Mouse (Mus musculus): ENCODE data around the gene Dennd4b. TPM values are rescaled to one million over a fixed set of nuclear protein-coding genes. Genes with fewer than 3 reads are reported as not detected.
A peak's percentile ranks its signal among the peaks of the same experiment; 100 is the strongest.

Gene Dennd4b
- polyA plus RNA-seq, 1 experiment: 41.0 TPM

DNA sequence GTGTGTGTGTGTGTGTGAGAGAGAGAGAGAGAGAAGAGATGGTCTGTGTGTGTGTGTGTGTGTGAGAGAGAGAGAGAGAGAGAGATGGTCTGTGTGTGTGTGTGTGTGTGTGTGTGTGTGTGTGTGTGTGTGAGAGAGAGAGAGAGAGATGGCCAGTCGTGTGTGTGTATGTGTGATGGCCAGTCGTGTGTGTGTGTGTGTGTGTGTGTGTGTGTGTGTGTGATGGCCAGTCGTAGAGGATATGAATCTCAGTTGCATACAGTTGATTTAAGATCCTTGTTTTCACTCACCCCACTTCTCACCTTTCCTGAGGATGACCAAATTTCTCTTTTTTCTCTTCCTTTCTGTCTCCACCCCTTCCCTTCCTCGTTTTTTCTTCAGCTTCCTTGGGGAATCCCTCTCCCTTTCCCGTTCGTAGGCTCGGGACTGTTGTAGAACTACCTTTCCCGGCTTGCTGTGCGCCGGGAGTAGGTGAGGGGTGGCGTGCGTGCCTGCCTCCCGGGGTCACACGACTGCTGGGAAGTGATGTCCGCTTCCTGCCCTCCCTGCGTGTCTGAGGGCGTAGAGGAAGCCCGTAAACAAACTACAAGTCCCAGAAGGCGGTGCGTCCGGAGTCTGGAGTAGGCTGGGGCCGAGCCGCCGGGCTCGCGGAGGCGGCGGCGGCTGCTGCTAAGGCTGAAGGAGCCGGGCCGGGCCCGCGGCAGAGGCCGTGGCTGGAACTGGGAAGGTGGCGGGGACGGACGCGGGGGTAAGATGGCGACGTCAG is 11.1 kb upstream of the Dennd4b start, which contains the start of gene Crtc2:
Gene Crtc2, plus strand, starts transcription at position 511 of the 766 bp plus-strand sequence.
- no peaks in the 10 kb centered on the region for H3K27me3 ChIP-seq (replicated peaks)
- peaks cover 50% of the 10 kb centered on the region for H3K4me1 ChIP-seq
- H3K4me3 ChIP-seq (replicated peaks): peak within 1 kb of the TSS; percentile 96
- H3K36me3 ChIP-seq (replicated peaks; ENCODE audit: low read length): peaks cover 57% of the 10 kb centered on the region
- 0 out of 2 replicates have a peak, but pooled peaks have one; percentile 25 for TF ChIP-seq FLI1 (IDR thresholded peaks at IDR 0.05; ENCODE audit: low read length)
- TF ChIP-seq GATA1 (IDR thresholded peaks at IDR 0.05; ENCODE audit: borderline replicate concordance, low read length): no peak
- H3K9me3 ChIP-seq: no peaks in the 10 kb centered on the region

DNA sequence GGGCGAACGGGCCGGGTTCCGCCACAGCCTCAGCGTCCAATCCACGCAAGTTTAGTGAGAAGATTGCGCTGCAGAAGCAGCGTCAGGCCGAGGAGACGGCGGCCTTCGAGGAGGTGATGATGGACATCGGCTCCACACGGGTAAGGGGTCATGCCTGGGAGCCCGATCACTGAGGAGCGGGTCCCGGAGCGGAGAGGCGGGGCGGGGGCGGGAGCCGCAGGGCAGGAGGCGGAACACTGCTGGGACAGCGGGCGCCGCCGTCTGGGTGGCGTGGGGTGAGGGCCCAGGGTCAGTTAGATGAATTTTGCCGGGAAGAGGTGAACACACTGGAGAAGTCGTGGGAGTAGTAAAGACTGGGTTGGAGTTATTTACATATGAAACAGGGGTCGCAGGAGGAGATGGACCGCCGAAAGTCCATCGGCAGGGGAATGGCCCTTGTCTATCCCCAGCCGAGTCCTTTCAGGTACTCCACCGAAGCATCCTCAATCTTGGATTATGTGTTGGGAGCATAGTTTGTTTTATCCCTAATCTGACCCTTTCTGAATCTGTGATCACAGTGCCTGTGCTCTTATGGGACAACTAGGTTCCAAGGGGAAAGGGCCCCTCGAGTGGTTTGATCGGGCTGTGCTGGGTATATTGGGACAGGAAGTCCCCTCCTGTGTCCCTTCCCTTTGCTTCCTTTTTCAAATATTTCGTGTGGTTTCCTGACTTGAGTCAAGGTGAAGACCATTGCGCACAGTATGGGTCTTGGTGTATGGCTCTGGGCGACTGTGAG is 10.4 kb upstream of the Dennd4b start:
- TF ChIP-seq GATA1 (IDR thresholded peaks at IDR 0.05; ENCODE audit: borderline replicate concordance, low read length): no peak
- TF ChIP-seq FLI1 (IDR thresholded peaks at IDR 0.05; ENCODE audit: low read length): no peak
- Histone ChIP-seq H3K4me3 (replicated peaks) (peak overlapping the region; percentile 96), H3K36me3 (replicated peaks; ENCODE audit: low read length) (peaks cover 60% of the 10 kb centered on the region)

DNA sequence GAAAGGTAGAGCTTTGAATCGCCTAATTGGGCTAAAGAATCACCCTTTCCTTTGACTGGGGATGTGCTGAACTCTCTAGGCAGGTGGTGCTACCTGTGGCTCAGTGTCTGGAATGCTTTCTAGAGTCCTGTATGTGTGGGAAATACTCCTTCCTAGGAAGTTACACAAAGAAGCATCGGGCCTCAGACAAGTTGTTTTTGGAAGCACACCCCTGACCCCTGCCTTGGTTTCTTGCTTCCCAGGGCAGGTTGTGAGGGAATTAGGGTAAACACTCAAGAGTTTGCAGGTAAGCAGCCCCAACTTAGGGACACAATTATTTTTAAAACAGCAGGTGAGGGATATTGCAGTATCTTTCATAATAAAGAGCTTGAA is 9.8 kb upstream of the Dennd4b start:
- H3K9me3 ChIP-seq: no peaks in the 10 kb centered on the region
- H3K36me3 ChIP-seq (replicated peaks; ENCODE audit: low read length): peaks cover 62% of the 10 kb centered on the region
- peak overlapping the region; percentile 96 for H3K4me3 ChIP-seq (replicated peaks)
- H3K4me1 ChIP-seq: peaks cover 42% of the 10 kb centered on the region
- H3K27me3 ChIP-seq (replicated peaks): no peaks in the 10 kb centered on the region
- TF ChIP-seq GATA1 (IDR thresholded peaks at IDR 0.05; ENCODE audit: borderline replicate concordance, low read length): no peak
- no peak for TF ChIP-seq FLI1 (IDR thresholded peaks at IDR 0.05; ENCODE audit: low read length)

More for the DNA sequence above, 10.4 kb upstream of the Dennd4b start:
- H3K9me3 ChIP-seq: no peaks in the 10 kb centered on the region
- no peaks in the 10 kb centered on the region for H3K27me3 ChIP-seq (replicated peaks)
- peaks cover 43% of the 10 kb centered on the region for H3K4me1 ChIP-seq

DNA sequence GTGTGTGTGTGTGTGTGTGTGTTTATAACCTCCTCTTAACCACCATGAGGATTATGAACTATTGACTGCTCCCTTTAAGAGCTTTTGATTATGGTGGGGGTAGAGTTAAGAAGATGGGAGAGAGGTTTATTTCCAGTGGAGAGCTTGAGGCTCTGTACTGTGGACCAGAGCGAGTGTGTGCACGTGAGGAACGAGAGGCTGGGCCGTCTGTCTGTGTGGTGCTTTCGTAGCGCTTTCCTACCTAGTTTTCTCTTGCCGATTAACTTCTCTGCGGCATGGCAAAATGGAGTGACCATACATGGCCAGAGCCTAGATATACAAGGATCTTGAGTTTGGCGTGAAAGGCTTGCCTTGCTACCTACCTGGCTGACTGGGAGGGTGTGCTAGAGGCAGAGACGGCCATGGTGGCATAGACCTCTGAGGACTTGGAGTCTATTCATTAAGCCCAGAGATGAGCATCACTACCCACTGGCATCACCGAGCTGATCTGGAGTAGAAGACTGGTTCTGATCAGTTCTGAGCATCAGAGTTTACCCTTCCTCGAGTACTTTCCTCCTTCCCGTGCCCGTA is 9.1 kb upstream of the Dennd4b start:
- no peak for TF ChIP-seq FLI1 (IDR thresholded peaks at IDR 0.05; ENCODE audit: low read length)
- no peak for TF ChIP-seq GATA1 (IDR thresholded peaks at IDR 0.05; ENCODE audit: borderline replicate concordance, low read length)
- Histone ChIP-seq H3K4me3 (replicated peaks) (peak overlapping the region; percentile 56), H3K27me3 (replicated peaks) (no peaks in the 10 kb centered on the region), H3K9me3 (no peaks in the 10 kb centered on the region), H3K36me3 (replicated peaks; ENCODE audit: low read length) (peaks cover 62% of the 10 kb centered on the region), H3K4me1 (peaks cover 40% of the 10 kb centered on the region)

DNA sequence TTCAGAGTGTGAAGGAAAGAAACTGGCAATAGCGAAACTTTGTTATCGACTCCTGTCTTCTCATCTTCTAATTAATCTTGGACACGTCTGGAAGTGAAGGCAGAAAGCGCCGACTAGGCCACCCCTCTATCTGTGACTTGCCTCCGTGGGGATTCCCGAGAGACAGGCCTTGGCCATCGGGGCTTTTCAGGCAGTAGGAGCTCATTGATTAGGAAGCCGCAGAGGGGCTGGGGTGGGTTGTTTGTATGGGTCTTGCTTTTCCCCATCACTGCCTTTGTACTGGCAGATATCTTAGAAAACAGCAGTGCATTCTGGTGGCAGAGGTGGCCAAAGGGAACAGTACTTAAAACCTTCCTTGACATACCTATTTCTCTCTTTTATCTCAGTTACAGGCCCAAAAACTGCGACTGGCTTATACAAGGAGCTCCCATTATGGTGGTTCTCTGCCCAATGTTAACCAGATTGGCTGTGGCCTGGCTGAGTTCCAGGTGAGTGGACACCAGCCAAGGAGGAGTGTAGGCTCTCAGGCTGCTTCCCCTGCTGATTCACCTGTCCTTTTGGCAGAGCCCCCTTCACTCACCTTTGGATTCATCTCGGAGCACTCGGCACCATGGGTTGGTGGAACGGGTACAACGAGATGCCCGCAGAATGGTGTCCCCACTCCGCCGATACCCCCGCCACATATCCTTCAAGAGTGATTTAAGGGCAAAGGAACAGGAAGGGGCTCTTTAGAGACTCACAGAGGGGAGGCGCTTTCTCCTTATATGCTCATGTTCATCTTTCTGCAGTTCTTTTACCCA is 8.1 kb upstream of the Dennd4b start:
- Histone ChIP-seq H3K36me3 (replicated peaks; ENCODE audit: low read length) (peaks cover 62% of the 10 kb centered on the region), H3K9me3 (no peaks in the 10 kb centered on the region), H3K27me3 (replicated peaks) (no peaks in the 10 kb centered on the region), H3K4me1 (peaks cover 33% of the 10 kb centered on the region), H3K4me3 (replicated peaks) (no peak overlapping the region)
- no peak for TF ChIP-seq FLI1 (IDR thresholded peaks at IDR 0.05; ENCODE audit: low read length)

DNA sequence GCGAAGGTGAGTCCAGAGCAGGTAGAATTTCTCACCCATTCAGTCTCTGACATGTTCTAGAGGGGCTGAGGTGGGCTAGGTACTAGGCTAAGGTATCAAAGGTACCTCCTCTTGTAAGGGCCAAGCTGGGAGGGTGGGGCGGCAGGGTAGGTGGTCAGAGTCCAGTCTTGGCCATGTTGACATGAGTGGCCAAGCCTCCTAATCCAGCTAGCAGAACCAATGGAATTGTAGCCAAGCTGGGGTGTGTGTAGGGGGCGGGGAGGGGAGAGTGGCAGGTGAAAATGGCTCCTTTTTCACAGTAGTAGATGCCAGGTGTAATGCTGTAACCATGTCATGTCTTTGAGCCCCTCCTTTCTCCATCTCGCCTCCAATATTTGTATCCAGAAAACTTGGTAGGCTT is 6.5 kb upstream of the Dennd4b start:
- Histone ChIP-seq H3K36me3 (replicated peaks; ENCODE audit: low read length) (peaks cover 78% of the 10 kb centered on the region), H3K4me3 (replicated peaks) (no peak overlapping the region), H3K9me3 (no peaks in the 10 kb centered on the region), H3K4me1 (peaks cover 44% of the 10 kb centered on the region), H3K27me3 (replicated peaks) (no peaks in the 10 kb centered on the region)
- TF ChIP-seq GATA1 (IDR thresholded peaks at IDR 0.05; ENCODE audit: borderline replicate concordance, low read length) (no peak), FLI1 (IDR thresholded peaks at IDR 0.05; ENCODE audit: low read length) (no peak)

DNA sequence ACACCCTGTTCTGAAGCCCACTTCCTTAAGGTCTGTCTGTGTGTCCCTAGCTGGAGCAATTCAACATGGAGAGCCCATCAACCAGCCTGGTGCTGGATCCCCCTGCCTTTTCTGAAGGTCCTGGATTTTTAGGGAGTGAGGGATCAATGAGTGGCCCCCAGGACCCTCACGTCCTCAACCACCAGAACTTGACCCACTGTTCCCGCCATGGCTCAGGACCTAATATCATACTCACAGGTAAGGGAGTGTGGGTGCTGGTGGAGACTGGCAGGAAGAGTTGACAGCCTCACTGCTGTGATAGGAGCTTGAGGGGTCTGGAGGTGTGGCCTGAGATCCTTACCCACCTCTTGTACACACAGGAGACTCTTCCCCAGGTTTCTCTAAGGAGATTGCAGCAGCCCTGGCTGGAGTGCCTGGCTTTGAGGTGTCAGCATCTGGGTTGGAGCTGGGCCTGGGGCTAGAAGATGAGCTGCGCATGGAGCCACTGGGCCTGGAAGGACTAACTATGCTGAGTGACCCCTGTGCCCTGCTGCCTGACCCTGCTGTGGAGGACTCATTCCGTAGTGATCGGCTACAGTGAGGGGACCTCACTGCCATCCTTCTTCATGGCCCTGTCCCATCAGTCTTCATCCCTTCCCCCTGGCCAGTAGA is 1.7 kb upstream of the Dennd4b start:
- peak overlapping the region; percentile 16 for H3K4me3 ChIP-seq (replicated peaks)
- H3K36me3 ChIP-seq (replicated peaks; ENCODE audit: low read length): peaks cover 76% of the 10 kb centered on the region
- H3K27me3 ChIP-seq (replicated peaks): no peaks in the 10 kb centered on the region
- H3K9me3 ChIP-seq: no peaks in the 10 kb centered on the region
- no peak for TF ChIP-seq FLI1 (IDR thresholded peaks at IDR 0.05; ENCODE audit: low read length)
- TF ChIP-seq GATA1 (IDR thresholded peaks at IDR 0.05; ENCODE audit: borderline replicate concordance, low read length): no peak
- H3K4me1 ChIP-seq: peaks cover 52% of the 10 kb centered on the region

DNA sequence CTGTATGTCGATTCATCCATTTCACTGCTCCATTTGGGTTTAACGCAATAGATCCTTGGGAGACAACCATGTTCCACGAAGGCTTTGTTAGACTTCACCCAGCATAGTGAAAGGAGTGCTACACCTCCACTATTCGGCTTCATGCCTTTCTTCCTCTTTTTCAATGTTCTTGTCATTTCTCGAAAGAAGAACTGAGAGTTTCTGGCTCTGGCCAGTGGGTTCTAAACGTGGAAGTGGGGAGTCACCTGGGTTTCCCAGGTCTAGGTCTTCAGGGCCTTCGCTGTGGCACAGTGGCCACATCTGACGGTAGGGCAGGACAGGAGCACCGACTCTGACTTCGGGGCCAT is 325 bp upstream of the Dennd4b start:
- H3K9me3 ChIP-seq: no peaks in the 10 kb centered on the region
- TF ChIP-seq GATA1 (IDR thresholded peaks at IDR 0.05; ENCODE audit: borderline replicate concordance, low read length): no peak
- TF ChIP-seq FLI1 (IDR thresholded peaks at IDR 0.05; ENCODE audit: low read length): no peak
- H3K36me3 ChIP-seq (replicated peaks; ENCODE audit: low read length): peaks cover 76% of the 10 kb centered on the region
- H3K4me3 ChIP-seq (replicated peaks): peak overlapping the region; percentile 95
- H3K4me1 ChIP-seq: peaks cover 64% of the 10 kb centered on the region
- H3K27me3 ChIP-seq (replicated peaks): no peaks in the 10 kb centered on the region
